16 mouse cellular contexts compared by ENCODE assay signal in genomic region chr8:122704612-122705011, GRCm38 (mm10).
"Had no signal": no experiment of that assay in that cellular context is flagged by ENCODE, and none has a peak within 500 bp of the region (broad histone marks: within the 10 kb centered on the region; RNA-seq: fewer than 3 reads in every experiment).

No protein-coding gene starts in this region.

- H3K27ac ChIP-seq: kidney, embryonic 15.5 days; left cerebral cortex, adult 2 months; limb, embryonic 10.5 days; liver, embryonic 15.5 days; midbrain, embryonic 15.5 days; neural tube, embryonic 12.5 days; stomach, embryonic 15.5 days had no signal

- H3K4me2 ChIP-seq: kidney, embryonic 15.5 days; liver, embryonic 11.5 days; liver, embryonic 15.5 days; midbrain, embryonic 15.5 days; neural tube, embryonic 12.5 days; stomach, embryonic 15.5 days had no signal

- H3K36me3 ChIP-seq: kidney, embryonic 15.5 days; limb, embryonic 10.5 days; liver, embryonic 15.5 days; midbrain, embryonic 15.5 days; neural tube, embryonic 12.5 days; stomach, embryonic 15.5 days had no signal

- DNase-seq: kidney, adult 2 months; kidney, postnatal 14 days; lung, adult 2 months; lung, postnatal 36 days; right cerebral cortex, postnatal 4 days; thymus, postnatal 4 days had no signal

- H3K9ac ChIP-seq: kidney, embryonic 15.5 days; liver, embryonic 15.5 days; midbrain, embryonic 15.5 days; neural tube, embryonic 12.5 days; stomach, embryonic 15.5 days had no signal

- H3K9me3 ChIP-seq: kidney, embryonic 15.5 days; limb, embryonic 10.5 days; liver, embryonic 15.5 days; midbrain, embryonic 15.5 days; neural tube, embryonic 12.5 days; stomach, embryonic 15.5 days had no signal

- ATAC-seq: intestine, embryonic 16.5 days; lung, postnatal 0 days; midbrain, embryonic 15.5 days had no signal

- H3K4me3 ChIP-seq: kidney, embryonic 15.5 days; left cerebral cortex, adult 2 months; limb, embryonic 10.5 days; liver, embryonic 15.5 days; midbrain, embryonic 15.5 days; neural tube, embryonic 12.5 days; stomach, embryonic 15.5 days had no signal

- H3K27me3 ChIP-seq: midbrain, embryonic 15.5 days had no signal
